Mouse (Mus musculus) G1E (cell line): ENCODE data around the gene Mesp2.

Source experiments
- CTCF ChIP-seq: IDR thresholded peaks from 2 replicates; pipeline ENCODE4 v1.5.1; 2012; ENCODE audit warnings: low read depth, low read length, inconsistent platforms, mixed read lengths
- GATA1 ChIP-seq: IDR thresholded peaks from 2 replicates; pipeline ENCODE4 v1.6.1; 2012; ENCODE audit warnings: borderline replicate concordance, low read length, inconsistent platforms, mixed read lengths
- POLR2AphosphoS5 ChIP-seq: IDR thresholded peaks from 2 replicates; pipeline ENCODE4 v1.6.1; 2012; ENCODE audit warnings: low read depth, low read length, inconsistent platforms; ENCODE audit not compliant: insufficient replicate concordance
- TAL1 ChIP-seq: conservative IDR thresholded peaks from 2 replicates; pipeline ENCODE4 v1.6.1; 2012; ENCODE audit warnings: low read depth, low read length, inconsistent platforms, mixed read lengths

GRCm38 (mm10) chr7:79799048-79799447 lies 11.5 kb upstream of the Mesp2 start:
- TF ChIP-seq CTCF, result 0 out of 2 replicates have a peak, but pooled peaks have one; percentile 34
- TF ChIP-seq GATA1, result no peak
- TF ChIP-seq POLR2AphosphoS5, result no peak
- TF ChIP-seq TAL1, result no peak
